Mouse (Mus musculus) mouse trophoblast stem cell (cell line): ENCODE data around the gene Tgm6.

ENCODE experiments used
- in situ Hi-C, 2 experiments: fragments of 300-500 bp; cut with MseI, MboI; formaldehyde crosslinking; loops; 2 replicates in 1 of 2; 3 replicates in 1 of 2; pipeline ENCODE4 v1.15.1; 2025

The Tgm6 gene

DNA sequence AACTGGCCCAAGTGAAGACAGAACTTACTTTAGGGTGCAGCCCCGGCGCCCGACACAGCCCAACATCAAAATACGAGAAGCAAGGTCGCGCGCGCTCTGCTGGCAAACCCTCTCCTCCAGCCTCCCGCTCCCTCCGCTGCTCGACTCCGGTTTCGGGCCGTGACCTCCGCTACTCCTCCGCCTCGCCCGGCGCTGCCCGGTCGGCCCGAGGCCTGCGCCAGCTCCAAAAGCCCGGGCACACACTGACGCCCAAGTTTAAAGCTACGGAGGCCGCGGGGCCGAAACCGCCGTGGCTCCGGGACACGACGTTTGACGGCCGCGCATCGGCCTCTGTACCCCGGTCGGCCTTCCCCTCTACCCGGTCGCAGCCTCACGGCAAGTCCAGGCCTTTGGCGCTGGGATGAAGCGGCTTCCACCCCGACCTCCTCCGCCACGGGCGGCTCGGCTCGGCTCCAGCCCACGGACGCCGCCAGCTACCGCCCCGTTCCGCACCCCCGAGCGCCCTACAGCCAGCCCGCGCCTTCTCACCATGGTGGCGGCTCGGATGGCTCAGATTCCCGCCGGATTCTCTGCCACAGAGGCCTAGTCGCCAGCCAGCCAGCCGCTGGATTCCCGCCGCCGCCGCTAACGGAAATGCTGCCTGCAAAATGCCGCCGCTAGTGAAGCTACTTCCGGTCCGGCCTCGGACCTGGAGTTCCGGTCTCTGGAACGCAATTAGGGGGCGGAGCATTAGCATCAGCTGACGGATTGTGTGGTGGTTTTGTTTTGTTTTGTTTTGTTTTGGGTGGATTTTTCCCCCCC, 66.7 kb downstream of the Tgm6 start, which contains the start of gene Snrpb:
Gene Snrpb, minus strand, starts transcription at position 698 of the 801 bp plus-strand sequence.
- in situ Hi-C loops = no loop called here

DNA sequence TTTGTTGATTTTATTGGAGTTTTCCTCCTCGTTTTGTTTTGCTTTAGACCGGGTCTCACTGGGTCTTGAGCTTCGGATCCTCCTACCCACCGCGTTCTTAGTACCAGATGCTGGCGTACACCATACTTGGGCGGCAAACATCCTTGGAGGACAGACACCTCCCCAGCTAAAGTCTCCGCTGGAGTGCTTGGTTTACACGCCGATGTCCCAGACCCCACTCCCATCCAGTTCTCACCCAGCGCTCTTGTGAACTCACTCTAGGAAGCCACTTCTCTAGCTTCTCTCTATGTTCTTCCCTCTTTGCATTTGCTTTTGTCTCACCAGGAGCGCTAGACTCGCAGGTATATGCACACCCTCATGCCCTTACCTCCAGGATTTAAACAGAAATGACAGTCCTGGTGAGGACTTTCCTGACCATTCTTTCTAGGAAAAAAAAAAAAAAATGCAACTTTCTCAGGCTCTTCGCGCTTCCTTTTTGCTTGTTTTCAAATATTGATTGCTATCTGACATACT, 67.3 kb downstream of the Tgm6 start:
- in situ Hi-C loops = no loop called here

DNA sequence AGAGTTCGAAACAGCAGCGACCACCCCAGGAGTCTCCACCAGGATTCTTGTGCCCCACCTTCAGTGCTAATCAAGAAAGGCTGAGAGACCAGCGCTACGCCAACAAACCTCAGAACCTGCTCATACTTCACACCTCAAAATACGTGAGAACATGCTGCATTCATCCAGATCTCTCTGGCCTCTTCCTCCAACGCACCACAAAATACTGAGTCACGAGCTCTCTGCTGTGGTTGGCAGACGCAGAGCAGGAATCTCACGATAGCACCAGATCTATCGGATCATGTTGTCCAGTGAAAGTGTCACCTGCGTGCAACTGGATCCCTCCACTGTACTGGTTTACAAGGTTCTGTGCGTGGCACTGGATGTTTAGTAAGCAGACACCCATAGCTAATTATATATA, 76.2 kb downstream of the Tgm6 start:
- in situ Hi-C loops = no loop called here

DNA sequence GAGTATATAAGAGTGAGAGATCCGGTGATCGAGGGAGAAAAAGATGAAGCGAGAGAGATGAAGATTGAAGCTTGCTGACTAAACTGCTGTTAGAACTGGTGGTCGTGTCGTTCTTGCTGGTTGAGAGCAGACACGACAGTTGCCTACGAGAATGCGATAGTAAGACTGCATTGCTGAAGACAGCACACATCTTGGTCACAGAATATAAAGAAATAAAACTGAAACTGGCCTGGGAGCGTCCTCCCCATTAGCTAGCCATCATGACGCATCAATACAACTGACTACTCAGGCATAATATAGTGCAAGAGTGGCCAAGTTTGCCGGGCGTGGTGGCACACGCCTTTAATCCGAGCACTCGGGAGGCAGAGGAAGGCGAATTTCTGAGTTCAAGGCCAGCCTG, 82.7 kb downstream of the Tgm6 start, which contains the start of gene Tmc2:
Gene Tmc2, plus strand, starts transcription at position 301 of the 400 bp plus-strand sequence.
- in situ Hi-C loops = no loop called here

DNA sequence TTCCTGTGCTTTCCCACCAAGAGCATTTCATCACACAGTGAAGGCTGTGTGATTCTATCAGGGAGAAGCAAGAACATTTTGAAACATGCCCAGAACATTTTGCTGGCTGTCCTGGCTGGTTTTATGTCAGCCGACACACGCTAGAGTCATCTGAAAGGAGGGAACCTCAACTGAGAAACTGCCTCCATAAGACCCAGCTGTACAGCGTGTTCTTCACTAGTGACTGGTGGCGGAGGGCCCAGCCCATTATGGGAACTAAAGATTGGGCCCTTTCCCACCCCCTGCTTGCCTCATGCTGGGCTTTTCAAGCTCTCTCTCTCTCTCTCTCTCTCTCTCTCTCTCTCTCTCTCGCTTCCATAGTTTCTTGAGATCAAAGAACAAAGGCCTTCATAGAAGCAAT, 88.7 kb downstream of the Tgm6 start:
- in situ Hi-C loops = no loop called here
